Mouse (Mus musculus): ENCODE data around the gene Atg4d.
A peak's percentile ranks its signal among the peaks of the same experiment; 100 is the strongest.
"Not testable (repeated sequence)": the region's sequence is repeated elsewhere in the genome, so short reads cannot be mapped to it uniquely, and the experiment has no call there.

The Atg4d gene

DNA sequence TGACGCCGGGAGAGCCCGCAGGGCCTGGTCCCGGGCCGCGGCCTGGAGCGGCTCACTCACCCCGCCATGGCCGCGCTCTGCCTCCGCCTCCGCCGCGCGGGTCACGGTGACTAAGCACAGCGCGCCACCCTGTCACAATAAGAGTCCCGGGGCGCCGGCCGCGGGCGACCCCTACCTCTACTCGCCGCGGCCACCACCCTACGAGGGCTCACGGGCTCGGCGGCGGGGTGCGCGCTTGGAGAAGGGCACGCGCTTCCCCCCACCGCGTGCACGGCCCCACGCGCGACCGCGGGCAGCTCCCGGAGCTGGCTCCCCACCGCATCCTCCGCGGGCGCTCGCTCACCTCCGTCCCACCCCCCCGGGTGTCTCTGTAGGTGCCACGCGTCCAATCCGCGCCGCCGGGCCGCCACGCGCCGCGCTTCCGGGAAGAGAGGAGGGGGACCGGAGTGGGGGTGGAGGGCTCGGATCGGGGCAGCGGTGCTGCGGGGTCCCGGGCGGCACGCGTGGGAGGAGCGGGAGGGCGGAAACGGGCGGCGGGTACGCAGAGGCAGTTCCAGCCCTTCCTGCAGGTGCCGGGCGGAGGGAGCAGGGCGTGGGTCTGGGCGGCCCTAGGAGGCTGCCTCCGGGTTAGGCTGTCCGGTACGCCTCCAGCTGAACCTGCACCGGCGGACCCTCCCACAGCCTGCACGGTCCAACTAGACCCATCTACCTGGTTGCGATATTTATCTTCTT lies 26.2 kb upstream of the Atg4d start, which contains the start of gene Keap1:
TSS of gene Keap1 (minus strand) at position 629 of the 732 bp plus-strand sequence.
- ATAC-seq (ENCODE audit: insufficient number of reproducible peaks, low FRiP score, low TSS enrichment) = peak; percentile 46

DNA sequence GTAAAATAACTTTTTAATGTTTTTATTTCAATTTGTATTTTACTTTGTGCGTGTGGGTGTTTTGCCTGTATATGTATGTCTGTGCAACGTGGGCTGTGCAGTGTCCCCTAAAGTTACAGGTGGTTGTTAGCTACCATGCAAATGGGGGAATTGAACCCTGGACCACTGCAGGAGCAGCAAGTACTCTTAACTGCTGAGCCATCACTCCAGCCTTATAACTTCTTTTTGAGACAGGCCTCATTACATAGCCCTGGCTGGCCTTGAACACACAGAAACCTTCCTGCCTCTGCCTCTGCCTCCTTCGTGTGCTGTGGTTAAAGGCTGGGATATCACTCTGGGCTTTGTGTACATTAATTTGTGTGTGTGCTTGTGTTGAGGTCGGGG lies 25.6 kb upstream of the Atg4d start:
- ATAC-seq (ENCODE audit: insufficient number of reproducible peaks, low FRiP score, low TSS enrichment) = no peak

DNA sequence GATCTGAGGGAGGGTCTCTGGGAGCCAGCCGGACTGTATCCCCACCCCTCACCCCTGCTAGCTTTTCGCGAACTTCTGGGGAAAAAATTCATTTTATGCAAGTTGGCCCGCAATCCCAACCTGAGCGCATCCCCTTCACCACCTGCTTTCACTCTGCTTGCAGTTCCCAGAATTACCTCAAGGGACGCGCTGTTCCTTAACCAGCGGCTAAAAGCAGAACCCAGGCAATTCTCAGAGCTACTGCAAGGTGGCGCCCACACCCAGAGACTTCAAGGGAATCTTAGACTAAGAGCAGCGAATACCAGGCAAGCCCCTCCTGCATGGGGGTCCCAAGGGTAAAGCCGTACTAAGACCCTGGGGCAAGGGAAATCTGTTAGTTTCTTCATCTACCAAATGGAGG lies 23.8 kb upstream of the Atg4d start:
- ATAC-seq (ENCODE audit: insufficient number of reproducible peaks, low FRiP score, low TSS enrichment) = no peak

DNA sequence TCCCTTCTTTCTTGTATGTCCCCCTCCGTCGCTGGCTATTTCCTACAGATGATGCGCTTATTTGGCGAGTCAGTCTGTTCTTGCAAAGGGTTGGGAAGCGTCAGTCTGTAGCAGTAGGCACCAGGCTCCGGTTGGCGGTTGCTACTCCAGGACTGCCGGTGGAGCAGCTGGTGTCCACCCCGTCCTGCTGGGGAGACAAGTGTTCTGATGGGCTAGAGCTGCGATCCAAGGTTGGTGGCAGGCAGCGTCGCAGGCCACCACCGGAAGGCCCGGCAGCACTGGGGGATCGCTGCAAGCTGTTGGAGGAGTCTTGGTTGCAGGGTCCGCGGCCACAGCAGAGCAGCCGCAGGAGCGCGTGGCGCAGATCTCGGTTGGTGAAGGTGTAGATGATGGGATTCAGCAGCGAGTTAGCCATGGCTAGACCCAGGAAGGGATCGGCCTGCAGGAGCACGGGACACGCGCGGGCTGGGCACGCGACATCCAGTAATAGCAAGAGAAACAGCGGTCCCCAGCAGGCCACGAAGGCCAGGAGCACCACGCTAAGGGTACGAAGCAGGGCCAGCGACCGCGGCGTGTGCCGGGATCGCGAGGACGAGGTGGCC lies 21.2 kb upstream of the Atg4d start:
- peak; percentile 64; the same call in 1 of the 2 replicates for ATAC-seq (ENCODE audit: insufficient number of reproducible peaks, low FRiP score, low TSS enrichment)

DNA sequence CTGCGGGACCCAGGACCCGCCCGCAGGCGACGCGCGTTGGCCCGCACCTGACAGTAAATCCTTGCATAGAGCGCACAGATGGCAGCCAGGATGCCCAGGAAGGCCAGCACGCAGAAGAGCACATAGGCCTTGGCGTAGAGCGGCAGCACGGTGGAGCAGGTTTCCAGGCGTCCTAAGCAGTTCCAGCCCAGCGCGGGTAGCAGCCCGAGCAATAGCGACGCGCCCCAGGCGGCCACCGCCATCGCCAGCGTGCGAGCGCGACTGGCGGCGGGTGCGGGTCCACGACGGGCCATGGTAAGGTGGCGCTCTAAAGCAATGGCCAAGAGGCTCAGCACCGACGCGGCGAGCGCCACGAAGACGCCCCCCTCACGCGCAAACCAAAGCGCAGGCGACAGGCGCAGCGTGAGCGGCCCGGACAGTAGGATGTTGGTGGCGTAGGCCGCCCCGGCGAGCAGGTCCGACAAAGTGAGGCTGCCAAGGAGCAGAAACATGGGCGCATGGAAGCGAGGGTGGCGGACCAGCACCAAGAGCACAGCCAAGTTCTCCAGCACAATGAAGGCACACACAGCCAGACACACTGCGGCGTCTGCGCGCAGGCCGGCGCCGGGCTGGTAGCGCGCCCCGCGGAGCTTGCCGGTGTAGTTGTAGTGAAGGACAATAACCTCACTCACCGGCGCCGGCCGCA lies 20.5 kb upstream of the Atg4d start:
- peak; percentile 54; the same call in 1 of the 2 replicates for ATAC-seq (ENCODE audit: insufficient number of reproducible peaks, low FRiP score, low TSS enrichment)

DNA sequence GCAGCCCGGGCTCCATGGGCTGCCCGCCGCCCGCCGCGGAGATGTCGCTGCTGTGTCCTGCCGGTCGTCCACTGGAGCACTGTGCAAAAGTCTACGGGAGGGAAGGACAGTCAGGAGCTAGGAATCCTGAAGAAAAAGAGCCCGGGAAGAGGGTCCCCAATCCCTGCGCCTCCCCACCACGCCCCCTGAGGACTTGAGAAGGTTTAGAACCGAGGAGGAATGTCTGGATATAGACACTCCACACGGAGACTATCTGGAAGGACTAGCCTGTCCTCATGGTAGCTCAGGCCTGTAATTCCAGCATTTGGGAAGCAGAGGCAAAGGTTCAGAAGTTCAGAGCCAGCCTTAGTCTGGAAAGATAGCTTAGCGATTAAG lies 20.0 kb upstream of the Atg4d start:
- ATAC-seq (ENCODE audit: insufficient number of reproducible peaks, low FRiP score, low TSS enrichment) = no peak

DNA sequence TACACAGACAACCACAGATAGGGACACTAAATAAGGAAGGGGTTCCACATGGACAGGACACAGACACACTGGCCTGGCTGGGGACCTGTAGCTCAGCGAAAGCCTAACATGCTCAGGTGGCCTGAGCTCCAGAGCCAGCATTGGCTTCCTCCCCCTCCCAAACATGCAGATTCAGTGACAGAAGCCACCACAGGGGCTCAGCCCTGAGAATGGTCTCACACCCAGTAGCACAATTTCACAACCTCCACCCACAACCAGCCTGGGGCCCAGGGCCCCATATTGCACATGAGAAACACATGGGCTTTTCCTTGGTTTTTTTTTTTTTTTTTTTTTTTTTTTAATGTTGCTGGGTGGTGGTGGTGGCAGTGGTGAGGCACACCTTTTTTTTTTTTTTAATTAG lies 18.8 kb upstream of the Atg4d start:
- no peak for ATAC-seq (ENCODE audit: insufficient number of reproducible peaks, low FRiP score, low TSS enrichment)

DNA sequence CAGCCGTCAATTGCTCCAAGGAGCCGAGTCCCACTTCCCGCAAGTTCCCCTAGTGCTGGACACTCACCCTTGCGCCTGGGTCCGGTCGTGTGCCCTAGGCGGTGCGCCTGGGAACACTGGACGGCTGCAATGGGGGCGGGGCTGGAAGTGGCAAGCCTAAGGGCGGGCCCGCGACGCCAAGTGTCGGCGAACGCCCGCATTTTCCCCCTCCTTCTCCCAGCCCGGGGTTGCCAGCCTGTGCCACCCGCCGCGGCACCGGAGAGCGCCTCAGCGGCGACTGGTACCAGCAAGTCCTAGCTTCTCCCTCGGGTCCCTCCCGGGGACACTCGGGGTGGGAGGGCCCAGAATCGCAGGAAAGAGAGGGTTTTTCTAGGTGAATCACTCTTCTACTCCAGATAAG lies 16.8 kb upstream of the Atg4d start, which contains the start of gene S1pr5:
TSS of gene S1pr5 (minus strand) at position 118 of the 400 bp plus-strand sequence.
- ATAC-seq (ENCODE audit: insufficient number of reproducible peaks, low FRiP score, low TSS enrichment) = no peak

DNA sequence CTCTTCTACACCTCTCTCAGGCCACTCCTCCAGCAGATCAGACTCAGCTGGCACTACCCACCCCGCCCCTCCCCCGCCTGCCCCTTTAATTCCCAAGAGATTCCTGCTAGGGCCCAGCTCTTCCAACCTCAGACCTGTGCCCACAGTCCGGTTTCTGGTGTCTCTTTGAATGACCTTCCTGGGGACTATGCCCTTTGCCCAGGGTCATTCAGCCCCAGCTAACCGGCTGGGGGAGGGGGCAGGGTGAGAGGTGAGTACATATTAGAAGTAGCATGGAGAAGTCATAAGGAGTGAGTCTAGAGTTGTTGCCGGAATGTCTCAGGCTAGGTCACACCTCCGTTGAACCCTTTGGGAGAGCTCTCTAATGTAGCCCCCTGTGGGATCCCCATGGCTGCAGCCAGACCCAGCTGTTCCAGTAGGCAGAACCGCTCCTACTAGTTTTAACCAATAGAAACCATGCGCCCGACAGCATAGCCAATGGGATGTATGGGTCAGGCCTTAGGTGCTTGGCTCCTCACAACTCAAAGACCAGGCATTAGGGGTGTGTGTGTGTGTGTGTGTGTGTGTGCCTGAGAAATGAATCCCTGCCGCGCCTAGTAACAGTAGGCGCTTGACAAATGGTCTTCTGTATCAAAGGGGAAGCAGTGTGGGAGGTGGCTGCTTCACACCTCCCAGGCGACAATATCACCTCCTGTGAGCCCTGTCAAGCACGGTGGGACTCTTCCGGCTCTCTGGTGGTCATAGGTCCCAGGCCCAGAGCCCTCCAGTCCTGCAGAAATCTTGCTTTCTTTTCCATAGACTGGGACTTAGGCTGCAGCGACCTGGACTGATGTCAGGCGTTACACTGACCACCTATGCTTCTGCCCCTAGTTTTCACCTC lies 15.2 kb upstream of the Atg4d start:
- no peak for ATAC-seq (ENCODE audit: insufficient number of reproducible peaks, low FRiP score, low TSS enrichment)

DNA sequence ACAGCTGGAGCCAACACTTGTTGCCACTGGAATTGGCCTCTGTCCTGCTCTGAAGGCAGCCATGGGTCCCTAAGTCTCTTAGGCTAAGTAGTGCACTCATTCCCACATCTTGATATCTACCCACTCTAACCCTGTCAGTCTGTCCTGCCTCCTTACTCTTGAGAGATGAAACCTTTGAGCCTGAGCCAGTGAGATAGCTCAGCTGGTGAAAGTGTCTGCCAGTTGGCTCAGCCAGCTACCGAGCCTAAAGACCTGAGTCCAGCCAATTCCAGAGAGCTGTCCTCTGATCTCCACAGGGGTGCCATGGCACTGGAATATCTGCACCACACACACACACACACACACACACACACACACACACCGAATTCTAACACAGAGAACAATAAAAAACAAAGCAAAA lies 14.6 kb upstream of the Atg4d start:
- ATAC-seq (ENCODE audit: insufficient number of reproducible peaks, low FRiP score, low TSS enrichment) = no peak

DNA sequence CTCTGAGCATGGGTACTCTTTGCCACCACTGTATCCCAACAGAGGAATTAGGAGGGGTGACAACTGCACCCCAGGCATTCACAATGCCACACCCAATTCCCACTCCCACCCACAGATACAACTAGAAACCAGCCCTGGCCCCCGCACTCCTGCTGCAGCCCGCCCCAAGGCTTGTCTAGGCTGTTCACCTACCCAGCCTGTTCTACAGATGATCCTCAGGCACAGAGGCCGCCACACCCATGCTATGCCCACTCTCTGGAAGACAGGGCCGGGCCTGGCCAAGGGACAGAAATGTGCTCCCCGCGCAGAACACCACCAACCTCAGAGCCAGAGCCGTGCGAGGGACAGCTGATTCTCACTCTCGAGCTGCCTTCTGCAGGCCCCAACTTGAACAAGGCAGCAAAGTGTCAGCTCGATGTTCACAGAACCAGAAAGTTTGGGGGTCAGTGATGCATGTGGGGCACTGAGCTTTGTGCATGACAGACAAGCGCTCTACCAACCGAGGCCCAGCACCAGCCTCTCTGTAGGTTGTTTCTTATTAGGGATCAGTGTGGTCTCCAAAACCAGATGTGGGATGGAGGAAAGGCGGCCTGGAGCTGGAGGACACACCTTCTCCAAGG lies 13.9 kb upstream of the Atg4d start:
- ATAC-seq (ENCODE audit: insufficient number of reproducible peaks, low FRiP score, low TSS enrichment) = no peak

DNA sequence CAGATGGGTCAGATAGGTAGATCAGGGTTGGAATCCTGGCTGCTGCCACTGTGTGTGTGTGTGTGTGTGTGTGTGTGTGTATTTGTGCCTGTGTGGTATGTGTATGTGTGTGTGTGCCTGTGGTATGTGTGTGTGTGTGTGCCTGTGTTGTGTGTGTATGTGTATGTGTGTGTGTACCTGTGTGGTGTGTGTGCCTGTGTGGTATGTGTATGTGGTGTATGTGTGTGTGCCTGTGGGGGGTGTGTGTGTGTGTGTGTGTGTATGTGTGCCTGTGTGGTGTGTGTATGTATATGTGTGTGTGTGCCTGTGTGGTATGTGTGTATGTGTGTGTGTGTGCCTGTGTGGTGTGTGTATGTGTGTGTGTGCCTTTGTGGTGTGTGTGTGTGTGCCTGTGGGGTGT lies 10.4 kb upstream of the Atg4d start:
- ATAC-seq (ENCODE audit: insufficient number of reproducible peaks, low FRiP score, low TSS enrichment) = no peak

DNA sequence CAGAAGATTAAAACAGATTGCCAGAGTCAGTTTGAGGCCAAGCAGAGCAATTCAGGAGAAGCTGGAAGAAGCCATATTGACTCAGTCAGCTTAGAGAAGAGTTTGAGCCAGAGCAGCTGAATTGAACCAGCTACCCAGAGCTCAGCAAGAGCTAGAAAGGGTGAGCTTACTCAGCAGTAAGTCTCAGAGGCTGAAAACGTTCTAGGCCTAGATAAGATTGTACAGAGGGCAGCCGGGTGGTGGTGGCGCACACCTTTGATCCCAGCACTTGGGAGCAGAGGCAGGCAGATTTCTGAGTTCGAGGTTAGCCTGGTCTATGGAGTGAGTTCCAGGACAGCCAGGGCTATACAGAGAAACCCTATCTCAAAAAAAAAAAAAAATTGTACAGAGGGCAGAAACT lies 8.7 kb upstream of the Atg4d start:
- not testable (repeated sequence) for ATAC-seq (ENCODE audit: insufficient number of reproducible peaks, low FRiP score, low TSS enrichment)

DNA sequence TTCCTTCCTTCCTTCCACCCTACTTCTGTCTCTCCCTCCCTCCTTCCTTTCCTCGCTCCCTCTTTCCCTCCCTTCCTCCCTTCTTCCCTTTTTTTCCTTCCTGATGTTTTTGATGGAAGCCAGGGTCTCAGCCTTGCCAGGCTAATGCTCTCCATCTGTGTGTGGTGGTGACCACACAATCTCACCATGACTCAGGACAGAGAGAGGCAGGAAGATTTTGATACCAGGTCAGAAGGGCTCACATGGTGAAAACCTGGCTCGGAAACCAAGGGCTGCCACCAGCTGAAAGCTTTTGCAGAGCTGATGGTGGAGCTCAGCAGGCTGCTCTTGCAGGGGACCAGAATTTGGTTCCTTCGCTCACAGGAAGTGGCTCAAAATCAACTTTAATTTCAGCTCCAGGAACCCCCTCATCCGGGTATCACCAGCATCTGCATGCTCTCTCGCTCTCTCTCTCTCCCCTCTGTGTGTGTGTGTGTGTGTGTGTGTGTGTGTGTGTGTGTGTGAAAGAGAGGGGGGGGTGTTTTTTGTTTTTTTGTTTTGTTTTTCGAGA lies 4.5 kb upstream of the Atg4d start:
- no peak for ATAC-seq (ENCODE audit: insufficient number of reproducible peaks, low FRiP score, low TSS enrichment)

DNA sequence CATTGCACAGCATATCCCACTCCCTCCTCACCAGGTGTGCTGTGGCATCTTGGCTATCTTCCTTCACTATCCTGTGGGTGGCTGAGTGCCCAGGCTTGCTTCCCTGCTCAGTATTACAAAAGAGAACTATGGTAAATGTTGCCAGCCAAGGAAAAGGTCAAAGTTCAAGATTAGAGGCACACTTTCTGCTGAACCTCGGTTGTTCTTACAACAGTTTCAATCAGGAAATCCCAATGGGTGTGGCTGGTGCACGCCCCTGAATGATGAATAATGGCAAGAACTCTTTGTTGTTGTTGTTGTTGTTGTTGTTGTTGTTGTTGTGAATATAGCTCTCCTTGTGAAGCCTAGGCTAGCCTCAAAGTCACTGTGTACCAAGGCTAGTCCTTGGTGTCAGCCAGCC lies 3.3 kb upstream of the Atg4d start:
- no peak for ATAC-seq (ENCODE audit: insufficient number of reproducible peaks, low FRiP score, low TSS enrichment)

DNA sequence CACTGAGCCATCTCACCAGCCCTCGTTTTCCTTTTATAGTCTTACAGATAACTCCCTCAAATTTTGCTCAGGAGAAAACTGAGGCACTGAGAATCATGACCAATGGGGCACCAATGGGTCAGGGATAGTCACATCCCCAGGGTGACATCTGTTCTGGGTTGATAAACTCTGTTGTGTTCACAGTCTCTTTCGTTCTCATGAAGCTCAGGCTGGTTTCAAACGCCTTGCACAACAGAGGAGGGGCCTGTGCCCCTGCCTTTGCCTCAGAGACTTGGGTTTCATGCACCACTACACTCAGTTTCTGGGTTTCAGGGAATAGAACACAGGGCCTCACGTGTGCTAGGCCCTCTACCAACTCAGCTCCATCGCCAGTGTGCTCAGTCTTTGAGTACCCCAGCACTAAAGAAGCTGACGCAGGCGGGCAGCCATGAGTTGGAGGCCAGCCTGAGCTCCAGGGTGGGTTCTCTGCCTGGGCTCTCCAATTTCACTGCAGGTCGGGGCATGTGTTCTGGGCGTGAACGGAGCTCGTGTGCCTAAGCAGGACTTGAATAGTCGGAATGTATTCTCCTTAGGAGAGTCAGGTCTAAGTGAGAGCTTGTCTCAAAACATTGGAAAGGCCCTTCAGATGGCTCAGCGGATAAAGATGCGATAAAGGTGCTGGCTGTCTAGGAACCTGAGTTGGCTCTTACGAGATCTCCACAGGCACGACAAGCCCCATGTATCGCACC lies 657 bp upstream of the Atg4d start:
- 0 out of 2 replicates have a peak, but pooled peaks have one; percentile 7 for ATAC-seq (ENCODE audit: insufficient number of reproducible peaks, low FRiP score, low TSS enrichment)

DNA sequence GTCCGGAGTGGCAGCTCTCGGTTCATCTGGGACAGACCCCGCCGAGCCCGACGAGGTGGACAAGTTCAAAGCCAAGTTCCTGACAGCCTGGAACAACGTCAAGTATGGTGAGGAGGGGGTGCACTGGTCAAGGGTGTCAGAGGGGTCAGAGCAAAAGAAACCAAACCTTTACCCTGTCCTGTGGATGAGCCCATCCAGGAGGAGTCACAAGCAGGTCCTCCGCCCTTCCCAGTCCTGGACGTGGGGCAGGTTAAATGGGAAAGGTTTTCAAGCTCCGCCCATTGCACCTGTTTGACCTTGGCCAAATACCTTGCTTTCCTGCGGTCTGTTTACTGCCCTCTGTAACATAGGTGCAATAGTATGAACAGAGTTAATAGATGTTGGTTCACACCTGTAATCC lies 518 bp downstream of the Atg4d start:
- 0 out of 2 replicates have a peak, but pooled peaks have one; percentile 38 for ATAC-seq (ENCODE audit: insufficient number of reproducible peaks, low FRiP score, low TSS enrichment)

DNA sequence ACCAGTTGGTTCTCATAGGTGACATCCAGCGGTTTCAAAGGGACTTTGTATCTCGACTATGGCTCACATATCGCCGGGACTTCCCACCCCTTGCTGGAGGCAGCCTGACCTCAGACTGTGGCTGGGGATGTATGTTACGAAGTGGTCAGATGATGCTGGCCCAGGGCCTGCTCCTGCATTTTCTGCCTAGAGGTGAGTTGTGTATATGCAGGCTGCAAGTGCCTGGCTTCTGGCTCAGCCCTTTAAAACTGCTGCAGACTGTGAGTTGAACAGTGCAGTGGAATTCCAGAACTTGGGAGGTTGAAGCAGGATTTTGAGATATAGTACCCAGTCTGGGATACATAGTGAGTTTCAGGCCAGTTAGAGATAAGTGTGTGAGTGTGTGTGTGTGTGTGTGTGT lies 1.8 kb downstream of the Atg4d start:
- no peak for ATAC-seq (ENCODE audit: insufficient number of reproducible peaks, low FRiP score, low TSS enrichment)

DNA sequence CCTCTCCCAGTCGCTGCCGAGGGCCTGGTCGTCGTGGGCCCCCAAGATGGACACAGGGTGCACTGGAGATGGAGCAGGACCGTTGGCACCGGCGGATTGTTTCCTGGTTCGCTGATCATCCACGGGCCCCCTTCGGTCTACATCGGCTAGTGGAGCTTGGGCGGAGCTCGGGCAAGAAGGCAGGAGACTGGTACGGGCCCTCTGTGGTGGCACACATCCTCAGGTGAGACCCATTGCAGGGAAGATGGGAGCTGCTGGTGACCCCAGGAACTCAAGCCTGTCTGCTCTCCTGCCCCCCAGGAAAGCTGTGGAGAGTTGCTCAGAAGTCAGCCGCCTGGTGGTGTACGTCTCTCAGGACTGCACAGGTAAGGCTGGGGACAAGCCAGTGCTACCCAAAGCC lies 3.2 kb downstream of the Atg4d start:
- ATAC-seq (ENCODE audit: insufficient number of reproducible peaks, low FRiP score, low TSS enrichment) = no peak

All from cerebellum, adult (tissue).